Mouse (Mus musculus): ENCODE results near the gene Hoga1.

DNA sequence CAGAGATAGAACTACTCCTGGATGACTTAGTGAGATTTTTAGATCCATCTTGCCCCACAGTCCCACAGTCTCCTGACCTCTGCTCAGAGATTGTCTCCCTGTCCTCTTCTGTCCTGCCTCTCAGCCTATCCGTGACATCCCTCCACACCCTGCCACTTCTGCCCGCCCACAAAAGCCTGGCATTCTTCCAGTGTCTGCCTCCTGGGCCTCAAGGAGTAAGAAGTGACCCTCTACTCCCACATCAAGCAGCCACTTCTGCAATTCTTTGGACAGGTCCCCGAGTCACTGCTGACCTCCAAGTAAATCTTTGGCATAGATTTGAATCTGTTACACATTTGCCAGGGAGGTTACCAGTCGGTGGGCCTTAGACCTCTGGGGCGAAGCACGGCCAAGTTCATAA is 8.8 kb downstream of the Hoga1 start:
- no peak for TF ChIP-seq MAFK (IDR thresholded peaks at IDR 0.05; ENCODE audit: insufficient read depth, low read depth, low read length)
- TF ChIP-seq HCFC1 (IDR thresholded peaks at IDR 0.05; ENCODE audit: borderline replicate concordance, insufficient read depth, low read length), result no peak
- TF ChIP-seq CHD2 (IDR thresholded peaks at IDR 0.05; ENCODE audit: low read depth, low read length), result no peak
